Mouse (Mus musculus): ENCODE results near the gene Trim11.

The Trim11 gene

GRCm38 (mm10) chr11:58981541-58982447 lies 3.9 kb downstream of the Trim11 start:
- DNase-seq = peak; percentile 69

DNA sequence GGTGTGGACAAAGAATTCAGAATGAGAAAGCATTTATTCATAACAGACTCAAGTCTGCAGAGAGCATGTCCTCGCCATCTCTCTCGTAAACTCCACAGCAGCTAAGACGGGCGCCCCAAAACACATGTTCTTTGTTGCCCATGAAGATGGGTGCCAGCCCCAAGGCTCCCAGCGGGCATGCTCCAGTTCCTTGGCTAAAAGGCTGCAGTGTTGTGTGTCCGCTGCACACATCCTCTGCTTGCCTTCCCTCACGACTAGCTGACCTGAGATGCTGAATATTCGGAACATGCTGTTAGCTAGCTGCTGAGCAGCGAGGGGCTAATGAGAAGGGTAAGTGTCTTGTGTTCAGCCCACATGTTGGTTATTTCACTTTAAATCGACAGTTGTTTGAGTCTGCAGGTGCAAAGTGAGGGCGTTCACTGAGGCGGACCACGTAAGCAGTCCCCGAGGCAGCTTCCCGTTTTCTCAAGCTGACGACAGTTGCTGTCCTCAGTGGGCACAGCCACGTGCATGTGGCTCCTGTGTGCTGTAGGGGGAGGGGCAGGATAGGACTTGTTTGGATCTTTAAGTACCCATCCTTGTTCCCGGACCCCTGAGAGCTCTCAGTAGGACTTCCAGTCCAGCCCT lies 4.7 kb downstream of the Trim11 start:
- no peak for DNase-seq

- DNase-seq = no peak
These were observed 5.9 kb downstream of the Trim11 start for GRCm38 (mm10) chr11:58983691-58984341.

- DNase-seq = no peak
These were observed 6.8 kb downstream of the Trim11 start for GRCm38 (mm10) chr11:58984657-58985056.

- no peak for DNase-seq
These were observed 7.5 kb downstream of the Trim11 start for GRCm38 (mm10) chr11:58985299-58985917.

DNA sequence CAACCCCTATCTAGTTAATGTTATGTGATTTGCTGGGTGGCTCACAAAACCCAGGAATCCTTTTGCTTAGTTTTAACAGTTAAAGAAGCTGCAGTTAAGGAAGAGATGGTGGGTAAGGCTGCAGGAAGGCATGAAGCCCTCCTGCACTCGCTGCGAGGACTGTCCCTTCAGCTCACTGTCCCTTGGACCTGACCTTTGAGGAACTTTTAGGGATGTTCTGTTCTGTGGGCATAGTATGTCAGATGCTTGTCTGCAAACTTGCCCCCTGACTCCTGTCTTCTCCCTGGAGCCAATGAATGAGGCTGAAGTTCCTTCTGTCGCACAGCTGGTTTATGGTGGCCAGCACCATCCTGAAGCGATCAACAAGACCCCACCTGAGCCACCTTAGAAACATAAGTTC lies 11.3 kb downstream of the Trim11 start:
- no peak for DNase-seq

- DNase-seq = no peak
These were observed 12.2 kb downstream of the Trim11 start for GRCm38 (mm10) chr11:58990141-58990540.

DNA sequence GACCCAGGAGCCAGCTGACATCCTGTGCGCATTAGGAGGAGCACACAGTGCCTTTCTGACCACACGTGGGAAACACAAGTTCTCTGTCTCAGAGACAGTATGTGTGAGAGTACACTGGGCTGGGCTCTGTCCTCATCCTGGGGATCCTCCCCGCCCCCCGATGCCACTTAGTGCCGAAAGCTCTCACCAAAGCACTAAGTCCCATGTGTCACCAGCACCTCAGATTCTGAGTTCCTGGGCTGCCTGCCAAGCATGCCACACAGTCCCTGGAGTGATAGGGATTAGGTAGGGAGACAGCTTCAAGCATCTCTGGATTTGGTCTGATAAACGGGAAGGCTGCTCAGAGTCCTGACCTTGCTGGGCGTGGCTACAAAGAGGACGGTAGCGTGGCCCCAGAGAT lies 12.9 kb downstream of the Trim11 start:
- no peak for DNase-seq

DNA sequence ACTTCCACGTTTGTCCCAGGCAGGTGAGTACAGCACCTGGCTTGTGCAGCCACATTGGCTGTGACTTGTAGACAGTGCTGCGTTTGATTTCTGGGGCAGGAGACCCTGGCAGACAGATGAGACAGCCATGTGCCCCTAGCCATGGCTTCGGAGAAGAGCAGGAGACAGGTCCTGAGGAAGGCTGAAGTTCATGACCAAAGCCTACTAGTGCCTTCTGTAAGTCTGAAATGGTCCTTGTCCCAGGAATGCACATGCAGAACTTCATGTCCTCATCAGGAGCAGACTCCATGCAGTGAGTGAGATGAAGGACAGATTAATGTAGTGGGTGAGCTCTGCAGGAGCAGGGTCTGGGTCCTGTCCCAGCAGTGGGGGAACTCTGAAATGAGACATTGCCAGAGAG lies 14.0 kb downstream of the Trim11 start:
- no peak for DNase-seq

DNA sequence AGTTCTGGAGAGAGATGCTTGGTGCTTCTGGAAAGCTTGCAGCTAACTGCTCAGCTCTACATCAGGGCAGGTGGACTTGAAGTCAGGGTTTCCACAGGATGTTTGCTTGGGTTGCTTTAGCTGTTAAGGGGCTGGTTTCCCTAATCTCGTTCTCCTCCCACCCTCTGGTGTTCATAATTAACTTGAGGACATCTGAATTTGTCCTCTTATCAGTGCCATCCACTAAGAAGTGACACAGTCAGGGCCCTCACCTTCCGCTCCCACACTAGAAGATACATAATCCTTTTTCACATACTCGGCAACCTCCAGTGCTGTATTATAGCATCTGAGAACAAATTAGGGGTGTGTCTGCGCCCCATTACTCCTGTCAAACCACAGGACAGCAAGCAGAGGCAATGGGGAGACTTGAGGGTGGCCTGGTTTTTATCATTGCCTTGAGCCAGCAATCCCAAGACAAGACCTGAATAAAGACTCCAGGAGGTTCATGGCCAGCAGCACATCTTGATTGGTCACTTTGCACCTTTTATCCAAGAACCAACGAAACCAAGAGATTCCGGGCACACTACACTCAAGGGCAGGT lies 15.3 kb downstream of the Trim11 start:
- DNase-seq = no peak

DNA sequence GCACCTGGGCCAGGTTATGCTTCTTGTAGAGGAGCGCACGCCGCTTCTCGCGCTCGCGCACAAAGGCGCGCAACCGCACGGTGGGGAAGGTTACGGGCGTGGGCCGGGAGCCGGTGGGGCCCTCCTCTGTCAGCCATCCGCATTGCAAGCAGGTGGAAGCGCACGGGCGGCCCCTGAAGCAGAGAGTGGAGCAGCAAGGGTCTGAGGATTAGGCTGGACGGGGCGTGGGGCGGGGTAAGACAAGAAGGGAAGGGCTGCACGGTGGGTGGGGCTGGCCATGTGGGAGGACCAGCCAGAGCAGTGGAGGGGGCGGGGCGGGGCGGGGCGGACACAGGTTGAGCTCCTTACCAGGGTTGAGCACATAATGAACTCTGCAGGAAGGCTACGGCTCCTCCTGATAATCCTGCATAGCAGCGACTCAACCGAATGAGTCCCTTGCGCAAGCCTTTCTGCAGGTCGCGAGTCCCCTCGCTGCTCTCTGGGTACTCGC lies 16.5 kb downstream of the Trim11 start:
- DNase-seq = peak; percentile 79

- no peak for DNase-seq
These were observed 17.3 kb downstream of the Trim11 start for GRCm38 (mm10) chr11:58995061-58995806.

DNA sequence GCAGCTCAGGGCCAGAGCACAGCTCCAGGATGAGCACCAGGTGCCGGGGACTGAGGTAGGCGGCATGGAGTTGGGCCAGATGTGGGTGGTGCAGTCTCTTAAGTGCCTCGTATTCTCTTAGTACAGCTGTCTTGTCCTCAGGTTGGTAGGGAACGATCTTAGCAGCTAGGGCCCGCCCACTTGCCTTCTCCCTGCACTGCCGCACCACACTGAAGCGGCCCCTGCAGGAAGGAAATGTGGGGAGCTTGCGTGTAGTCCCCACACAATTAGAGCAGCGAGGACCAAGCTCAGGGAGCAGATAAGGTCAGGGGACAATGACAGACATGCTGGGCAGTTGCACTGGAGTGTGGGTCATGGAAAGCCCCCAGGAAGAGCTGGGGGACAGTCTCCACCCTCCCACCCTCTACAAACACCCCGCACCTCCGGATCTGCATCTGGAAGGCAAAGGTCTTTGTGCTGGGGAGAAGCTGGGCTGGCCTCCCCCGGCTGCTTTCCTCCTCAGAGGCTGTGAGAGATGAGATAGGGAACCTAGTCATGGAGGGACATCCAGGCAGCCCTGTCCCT lies 18.0 kb downstream of the Trim11 start:
- DNase-seq = no peak

- no peak for DNase-seq
These were observed 19.6 kb downstream of the Trim11 start for GRCm38 (mm10) chr11:58997541-58997940.

DNA sequence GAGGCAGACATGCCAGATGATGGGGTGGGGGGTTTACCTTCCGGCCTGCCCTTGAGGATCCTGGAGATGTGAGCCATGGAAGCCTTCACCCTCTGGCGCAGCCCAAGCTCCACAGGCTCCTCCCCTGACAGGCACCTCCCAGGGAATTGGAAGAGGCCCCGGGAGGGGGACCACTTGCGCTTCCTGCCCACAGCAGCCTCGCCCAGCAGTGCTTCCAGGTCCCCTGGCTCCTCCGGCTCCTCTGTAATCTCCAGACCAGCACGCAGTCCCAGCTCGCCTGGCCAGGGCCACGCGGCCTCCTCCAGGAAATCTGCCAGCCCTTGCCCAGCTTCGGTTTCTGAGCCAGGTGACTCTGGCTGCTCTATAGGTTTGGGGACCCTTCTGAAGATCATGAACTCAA lies 21.3 kb downstream of the Trim11 start:
- DNase-seq = no peak

DNA sequence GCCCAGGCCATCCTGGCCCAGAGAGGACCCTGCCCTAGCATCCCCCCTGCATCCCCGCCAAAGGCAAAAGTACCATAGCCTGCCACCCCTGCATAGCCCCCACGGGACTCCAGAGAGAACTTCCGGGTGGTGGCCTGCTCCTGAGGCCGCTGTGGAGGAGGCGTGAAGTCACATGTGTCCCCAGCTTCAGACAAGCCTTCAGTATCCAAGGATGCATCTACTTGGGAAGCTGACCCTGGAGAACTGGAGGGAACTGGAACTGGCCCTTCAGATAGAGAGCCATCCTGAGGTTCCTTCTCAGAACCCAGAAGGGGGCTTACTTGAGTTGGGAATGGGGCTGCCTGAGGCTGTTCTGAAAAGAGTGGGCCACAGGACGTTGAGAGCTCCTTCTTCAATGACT lies 21.9 kb downstream of the Trim11 start:
- no peak for DNase-seq

DNA sequence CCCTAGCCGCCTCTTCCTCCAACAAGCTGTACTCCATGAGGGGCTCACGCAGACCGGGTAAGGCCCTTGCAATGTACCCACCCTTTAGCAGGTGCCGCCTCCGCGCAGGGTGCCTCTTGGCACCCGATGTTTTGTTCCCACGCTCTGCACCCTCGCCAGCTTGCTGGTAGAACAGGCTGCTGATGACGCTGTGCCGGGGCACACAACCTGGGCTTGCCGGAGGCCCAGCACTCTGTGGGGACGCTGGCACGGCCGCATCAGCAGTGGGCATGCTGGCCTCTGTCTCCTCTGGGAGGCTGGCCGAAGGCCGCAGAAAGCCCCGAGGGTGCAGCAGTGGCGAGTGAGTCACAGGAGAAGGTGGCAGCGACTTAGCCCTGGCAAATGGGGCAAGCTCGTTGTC lies 22.7 kb downstream of the Trim11 start:
- no peak for DNase-seq

GRCm38 (mm10) chr11:59002327-59003079 lies 24.6 kb downstream of the Trim11 start:
- no peak for DNase-seq

DNA sequence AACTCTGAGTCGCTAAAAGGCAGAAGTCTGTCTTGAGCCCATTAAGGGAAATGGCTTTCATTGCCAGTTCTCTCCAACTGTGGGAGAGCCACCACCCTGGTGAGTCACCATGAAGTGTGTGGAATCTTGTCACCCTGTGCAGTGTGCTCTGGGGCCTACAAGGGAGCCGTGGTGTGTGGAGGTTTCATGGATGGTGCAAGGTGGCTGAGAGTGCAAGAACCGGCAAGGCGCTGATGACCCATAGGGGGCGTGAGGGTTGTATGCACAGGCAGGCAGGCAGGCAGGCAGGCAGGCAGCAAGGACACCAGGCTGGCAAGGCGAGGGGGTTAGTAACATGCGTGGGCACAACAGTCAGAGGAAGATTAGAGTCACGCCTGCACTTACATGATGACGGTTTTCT lies 37.2 kb downstream of the Trim11 start:
- DNase-seq = peak; percentile 46

GRCm38 (mm10) chr11:59026411-59026810 lies 48.5 kb downstream of the Trim11 start:
- no peak for DNase-seq

GRCm38 (mm10) chr11:59029003-59029402 lies 51.1 kb downstream of the Trim11 start:
- DNase-seq = no peak

All from retina, postnatal 1 day (tissue).